Mouse (Mus musculus) bone marrow macrophage, adult 2 months (primary cell): ENCODE measurements around the gene Gm49395.

ENCODE experiments used
- CTCF ChIP-seq: IDR thresholded peaks from 2 replicates; pipeline ENCODE4 v1.5.1; 2012; ENCODE audit warnings: low read depth, mild to moderate bottlenecking, low read length, moderate library complexity
- POLR2A ChIP-seq: IDR thresholded peaks from 2 replicates; pipeline ENCODE4 v1.6.1; 2012; ENCODE audit warnings: mild to moderate bottlenecking, low read depth, low read length, borderline replicate concordance

DNA sequence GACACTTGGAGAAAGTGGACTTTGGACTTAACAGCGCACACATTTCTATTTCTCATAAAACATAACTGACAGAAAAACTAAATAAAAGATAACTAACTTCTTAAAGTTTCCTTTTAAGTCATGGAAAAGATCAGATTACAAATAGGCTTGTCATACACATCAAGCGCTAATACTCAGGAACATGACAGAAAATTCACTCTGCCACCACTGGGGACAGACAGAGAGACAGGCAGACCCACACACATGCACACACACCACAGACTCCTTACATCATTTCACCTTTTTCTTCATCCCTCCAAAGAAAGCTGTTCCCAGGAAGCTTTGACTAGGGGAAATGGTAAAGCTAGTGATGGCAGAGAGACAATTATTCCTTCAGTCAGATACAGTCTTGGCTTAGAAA lies 6.3 kb downstream of the Gm49395 start:
- no peak for TF ChIP-seq POLR2A
- no peak for TF ChIP-seq CTCF
